Mouse (Mus musculus) lung, postnatal 10 days (tissue): ENCODE measurements around the gene Coil.
A peak's percentile ranks its signal among the peaks of the same experiment; 100 is the strongest.

Source experiments
- DNase-seq: peaks from one replicate; pipeline ENCODE4 v3.0.0; 2021

Gene Coil

DNA sequence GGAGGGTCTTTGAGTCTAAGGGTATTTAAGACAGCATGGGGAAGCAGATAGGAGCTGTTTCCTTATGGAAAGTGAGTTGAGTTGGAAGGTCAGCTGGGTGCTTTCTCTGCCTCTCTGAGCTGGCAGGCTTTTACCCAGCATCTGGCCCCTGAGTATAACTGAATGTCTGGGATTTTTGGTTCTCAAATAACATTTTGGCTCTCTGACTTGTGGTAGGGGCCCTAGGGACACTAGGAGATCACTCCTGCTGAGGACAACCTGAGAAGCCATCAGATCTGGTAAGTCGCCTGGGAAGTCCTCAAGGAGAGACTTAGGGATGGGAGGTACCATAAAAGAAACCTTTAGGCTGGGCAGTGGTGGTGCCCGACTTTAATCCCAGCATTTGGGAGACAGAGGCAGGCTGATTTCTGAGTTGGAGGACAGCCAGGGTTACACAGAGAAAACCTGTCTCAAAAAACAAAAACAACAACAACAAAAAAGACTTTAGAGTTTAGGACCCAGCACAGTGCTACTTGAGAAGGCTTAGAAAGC lies at the start of gene Coil:
TSS of gene Coil (plus strand) at position 51 of the 531 bp plus-strand sequence.
- no peak for DNase-seq

DNA sequence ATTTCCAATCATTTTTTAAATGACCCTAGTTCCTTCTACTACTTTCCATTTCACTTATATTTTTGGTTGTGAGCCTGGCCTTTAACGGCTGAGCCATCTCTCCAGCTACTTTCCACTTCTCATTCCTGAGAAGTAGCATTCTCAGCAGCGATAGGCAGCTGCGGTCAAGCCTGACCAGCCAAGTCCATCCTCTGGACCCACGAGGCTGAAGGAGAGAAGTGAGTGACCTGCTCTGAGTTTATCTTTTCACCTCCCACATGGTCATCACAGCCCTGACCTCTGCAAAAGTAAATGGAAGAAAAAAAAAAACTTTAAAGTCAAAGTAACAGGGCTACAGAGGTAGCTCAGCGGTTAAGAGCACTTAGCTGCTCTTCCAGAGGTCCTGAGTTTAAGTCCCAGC lies 43.5 kb upstream of the Coil start:
- DNase-seq, result no peak

DNA sequence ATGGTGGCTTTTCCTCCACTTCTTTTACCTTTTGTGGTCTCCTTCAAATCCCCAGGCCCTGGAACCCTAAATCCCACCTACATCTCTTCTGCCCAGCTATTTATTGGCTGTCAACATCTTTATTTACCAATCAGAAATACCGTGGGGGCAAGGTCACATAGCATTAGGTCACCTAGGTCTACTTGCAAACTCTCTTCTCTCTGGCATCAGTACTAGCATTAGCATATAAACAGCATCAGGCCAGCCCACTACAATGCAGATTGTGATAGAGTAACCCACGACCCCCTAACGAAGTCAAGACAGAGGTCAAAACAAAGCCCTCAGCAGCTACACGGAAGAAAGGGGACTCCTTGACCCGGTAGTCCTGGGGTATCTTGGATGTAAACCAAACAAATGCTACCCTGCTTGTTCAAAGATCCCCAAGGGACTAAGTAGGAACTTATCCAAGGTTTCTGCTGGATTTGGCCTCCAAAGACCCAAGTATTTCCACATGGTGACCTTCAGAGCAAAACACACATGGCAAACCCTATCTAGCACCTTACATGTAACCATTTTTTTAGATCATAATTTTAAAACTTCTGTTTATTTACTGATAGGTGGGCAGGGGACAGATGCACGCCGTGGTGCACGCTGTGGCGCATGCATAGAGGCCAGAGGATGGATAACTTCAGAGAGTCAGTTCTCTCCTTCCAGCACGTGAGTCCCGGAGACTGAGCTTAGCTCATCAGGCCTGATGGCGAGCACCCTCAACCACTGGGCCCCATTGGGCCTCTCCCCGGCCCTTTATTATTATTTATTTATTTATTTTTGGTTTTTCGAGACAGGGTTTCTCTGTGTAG lies 38.1 kb upstream of the Coil start:
- DNase-seq, result no peak

DNA sequence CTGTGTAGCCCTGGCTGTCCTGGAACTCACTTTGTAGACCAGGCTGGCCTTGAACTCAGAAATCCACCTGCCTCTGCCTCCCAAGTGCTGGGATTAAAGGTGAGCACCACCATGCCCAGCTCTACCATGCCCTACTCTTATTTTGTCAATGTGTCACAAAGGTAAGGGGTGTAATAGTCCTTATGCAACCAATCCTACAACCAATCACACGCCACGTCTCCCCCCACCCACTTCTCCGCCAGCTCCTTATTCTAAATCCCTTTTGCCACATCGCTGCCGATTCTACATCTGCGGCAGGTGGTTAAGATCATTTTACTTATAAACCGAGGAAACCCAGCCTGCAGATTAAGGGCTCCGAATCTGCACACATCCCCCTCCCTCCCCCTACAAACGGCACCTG lies 37.0 kb upstream of the Coil start:
- DNase-seq, result no peak

- no peak for DNase-seq
These were observed 35.7 kb upstream of the Coil start for GRCm38 (mm10) chr11:88934089-88935000.

- DNase-seq, result no peak
These were observed 32.2 kb upstream of the Coil start for GRCm38 (mm10) chr11:88937886-88938285.

DNA sequence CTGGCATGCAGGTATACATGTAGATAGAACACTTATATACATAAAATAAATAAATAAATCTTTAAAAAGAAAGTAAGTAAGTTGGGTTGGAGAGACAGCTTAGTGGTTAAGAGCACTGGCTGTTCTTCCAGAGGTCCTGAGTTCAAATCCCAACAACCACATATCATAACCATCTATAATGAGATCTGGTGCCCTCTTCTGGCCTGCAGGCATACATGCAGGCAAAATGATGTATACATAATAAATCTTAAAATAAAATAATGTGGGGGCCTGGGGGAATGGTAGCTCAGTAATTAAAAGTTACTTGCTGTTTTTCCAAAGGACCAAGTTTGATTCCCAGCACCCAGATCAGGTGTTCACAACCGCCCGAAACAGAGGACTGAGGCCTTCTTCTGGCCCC lies 31.3 kb upstream of the Coil start:
- no peak for DNase-seq

DNA sequence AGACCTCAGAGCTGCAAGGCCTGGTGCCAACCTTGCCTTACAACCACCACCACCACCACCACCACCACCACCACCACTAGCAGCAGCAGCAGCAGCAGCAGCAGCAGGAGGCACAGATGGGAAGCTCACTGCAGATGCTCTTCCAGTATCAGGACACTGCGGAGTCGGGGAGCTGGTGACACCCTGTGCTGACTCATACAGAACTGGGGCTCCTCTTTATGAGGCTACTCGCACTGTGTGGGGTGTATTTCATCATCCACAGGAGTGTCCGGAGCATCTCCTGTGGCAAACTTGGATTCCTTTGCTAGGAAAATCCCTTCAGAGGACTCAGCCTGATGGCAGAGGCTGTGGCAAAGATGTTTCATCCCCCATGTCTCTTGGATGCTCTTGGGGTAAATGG lies 30.4 kb upstream of the Coil start:
- no peak for DNase-seq

GRCm38 (mm10) chr11:88941489-88941888 lies 28.6 kb upstream of the Coil start:
- no peak for DNase-seq

DNA sequence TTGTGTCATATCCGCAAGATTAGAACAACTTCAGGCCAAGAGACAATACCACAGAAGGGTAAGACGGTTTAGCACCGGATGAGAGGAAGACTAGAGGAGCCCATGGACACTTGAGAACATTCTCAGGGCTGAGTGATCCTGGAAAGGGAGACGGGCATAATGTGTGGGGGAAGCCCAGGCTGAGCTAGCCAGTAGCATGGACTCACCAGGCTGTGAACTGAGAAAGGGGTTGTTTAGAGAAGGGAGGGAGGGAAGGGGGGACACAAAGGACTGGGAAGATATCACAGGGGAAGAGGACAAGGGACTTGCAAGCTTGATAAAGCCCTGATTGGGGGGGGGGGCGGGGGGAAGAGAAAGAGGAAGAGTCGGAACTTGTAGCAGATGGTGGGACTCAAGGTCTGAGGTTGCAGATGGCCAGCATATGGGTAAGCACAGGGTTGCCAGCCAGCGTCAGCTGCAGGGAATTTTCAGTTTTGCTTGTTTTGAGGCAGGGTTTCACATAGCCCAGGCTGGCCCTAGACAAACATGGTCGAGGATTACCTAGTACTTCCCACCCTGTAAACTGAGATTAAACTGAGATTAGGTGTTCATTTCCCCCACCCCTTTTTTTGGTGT lies 24.0 kb upstream of the Coil start:
- no peak for DNase-seq

GRCm38 (mm10) chr11:88948896-88949295 lies 21.2 kb upstream of the Coil start:
- no peak for DNase-seq

- DNase-seq, result no peak
These were observed 20.0 kb upstream of the Coil start for GRCm38 (mm10) chr11:88949802-88950639.

DNA sequence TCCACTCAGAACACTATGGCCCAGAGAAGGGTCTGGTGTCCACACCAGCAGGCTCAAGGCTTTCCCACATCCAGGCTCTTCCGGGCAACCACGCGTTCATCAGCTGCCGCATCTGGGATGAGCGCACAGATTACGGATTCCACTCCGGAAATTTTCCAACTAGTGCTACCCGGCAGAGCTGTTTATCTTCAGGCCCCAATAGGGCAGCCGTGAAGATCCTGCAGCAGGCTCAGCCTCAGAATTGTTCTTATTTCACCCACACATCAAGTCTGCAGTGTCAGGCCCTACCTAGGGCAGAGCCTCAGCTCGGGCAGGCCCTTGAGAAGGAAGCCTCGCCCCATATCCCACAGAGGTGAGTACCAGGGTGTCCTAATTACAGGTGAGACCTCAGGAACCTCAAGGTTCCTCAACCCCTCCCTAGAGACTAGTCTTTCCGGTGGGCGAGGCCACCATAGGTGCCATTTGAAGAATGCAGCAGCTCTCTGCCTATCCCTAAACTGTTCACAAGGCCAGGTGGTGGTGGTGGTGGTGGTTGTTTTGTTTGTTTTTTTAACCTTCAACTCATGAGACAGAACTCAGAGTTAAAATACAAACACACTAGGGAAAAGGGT lies 19.3 kb upstream of the Coil start:
- no peak for DNase-seq

- DNase-seq, result no peak
These were observed 18.5 kb upstream of the Coil start for GRCm38 (mm10) chr11:88951576-88951975.

GRCm38 (mm10) chr11:88952117-88952516 lies 17.9 kb upstream of the Coil start:
- DNase-seq, result no peak

GRCm38 (mm10) chr11:88953582-88953981 lies 16.5 kb upstream of the Coil start:
- DNase-seq, result no peak

- peak; percentile 13 for DNase-seq
These were observed 15.2 kb upstream of the Coil start for GRCm38 (mm10) chr11:88954803-88955202.

DNA sequence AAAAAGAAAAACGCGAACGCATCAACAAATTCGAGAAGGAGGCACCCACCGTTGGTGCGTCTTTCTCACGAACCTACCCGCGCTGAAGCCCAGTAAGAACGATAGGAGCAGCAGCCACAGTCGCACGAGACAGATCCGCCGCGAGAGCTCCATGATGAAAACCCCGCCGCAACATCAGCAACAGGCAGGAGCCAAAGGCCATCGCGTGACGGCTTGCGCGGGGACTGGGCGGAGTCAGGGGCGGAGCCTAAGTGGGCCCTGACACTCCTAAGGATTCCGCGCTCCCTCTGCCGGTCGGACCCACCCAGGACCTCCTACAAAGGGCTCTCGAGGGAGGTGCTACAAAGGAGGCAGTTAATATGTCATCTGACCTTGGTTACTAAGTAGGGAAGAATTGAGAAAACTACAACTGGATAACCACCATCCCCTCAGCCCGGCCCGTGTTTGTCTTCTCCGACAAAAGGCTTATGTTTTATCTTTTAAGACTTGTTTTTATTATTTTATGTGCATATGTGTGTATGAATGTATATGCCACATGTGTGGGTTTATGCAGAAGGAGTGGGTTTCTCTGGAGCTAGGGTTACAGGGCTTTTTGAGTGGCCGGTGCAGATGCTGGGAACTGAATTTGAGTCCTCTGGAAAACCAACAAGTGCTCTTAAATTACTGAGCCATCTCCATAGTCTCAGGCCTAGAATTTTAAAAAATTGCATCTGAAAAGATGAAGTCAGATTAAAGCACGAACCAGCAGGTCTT lies 14.7 kb upstream of the Coil start, which contains the start of gene Scpep1:
TSS of gene Scpep1 (minus strand) at position 249 of the 753 bp plus-strand sequence.
- peak; percentile 99 for DNase-seq

- no peak for DNase-seq
These were observed 11.2 kb upstream of the Coil start for GRCm38 (mm10) chr11:88958851-88959250.

GRCm38 (mm10) chr11:88966881-88967361 lies 3.1 kb upstream of the Coil start, which contains the start of gene Elobl:
Elobl (minus strand) TSS chr11:88966931.
- no peak for DNase-seq
